Mouse (Mus musculus) cortical plate, adult 2 months (tissue): ENCODE data around the gene Etv1.

Experiments used
- CTCF ChIP-seq: fragments of 200-500 bp; IDR thresholded peaks from 2 replicates; pipeline ENCODE4 v1.5.1; 2011; ENCODE audit warnings: mild to moderate bottlenecking, control low read depth, low read length; ENCODE audit not compliant: insufficient read depth; ENCODE audit errors: extremely low read depth
- POLR2A ChIP-seq: fragments of 200-500 bp; IDR thresholded peaks from 2 replicates; pipeline ENCODE4 v1.6.1; 2011; ENCODE audit warnings: mild to moderate bottlenecking, low read length, control low read depth; ENCODE audit not compliant: insufficient read depth; ENCODE audit errors: extremely low read depth

GRCm38 (mm10) chr12:38906314-38906713 is 127.1 kb downstream of the Etv1 start:
- TF ChIP-seq CTCF (no peak), POLR2A (no peak)
